Mouse (Mus musculus) MEL (cell line): ENCODE data around the gene Lamc3. TPM values are rescaled to one million over a fixed set of nuclear protein-coding genes. Genes with fewer than 3 reads are reported as not detected.

ENCODE experiments used
- DNase-seq: peaks from one replicate; pipeline ENCODE4 v3.0.0; 2011; ENCODE audit warnings: low read depth, low spot score
- H3K27ac ChIP-seq: 2 replicates; pipeline ENCODE4 v1.5.1; 2012; ENCODE audit warnings: low read depth, mild to moderate bottlenecking, control low read depth, low read length, moderate library complexity; ENCODE audit not compliant: control insufficient read depth
- H3K27me3 ChIP-seq, 2 experiments: fragments of 150-350 bp in 1 of 2; sonication (generic) in 1 of 2; 2 replicates each; pipeline ENCODE4 v1.6.1; 2012; ENCODE audit warnings: low read length in 2 of 2, mild to moderate bottlenecking in 2 of 2, improper control_type of control experiment in 1 of 2, moderate library complexity in 1 of 2; ENCODE audit not compliant: insufficient read depth in 2 of 2, control insufficient read depth in 1 of 2
- H3K36me3 ChIP-seq, 2 experiments: 2 replicates each; pipeline ENCODE4 v1.6.1; 2012 to 2014; ENCODE audit warnings: low read length in 2 of 2, improper control_type of control experiment in 1 of 2, inconsistent platforms in 1 of 2, mild to moderate bottlenecking in 1 of 2; ENCODE audit not compliant: insufficient read depth in 2 of 2, control insufficient read depth in 1 of 2
- H3K4me1 ChIP-seq, 2 experiments: fragments of 150-350 bp in 1 of 2; sonication (generic) in 1 of 2; 2 replicates each; pipeline ENCODE4 v1.6.1; 2012; ENCODE audit warnings: low read length in 2 of 2, improper control_type of control experiment in 1 of 2, mild to moderate bottlenecking in 1 of 2; ENCODE audit not compliant: insufficient read depth in 2 of 2, control insufficient read depth in 1 of 2
- H3K4me3 ChIP-seq, 2 experiments: fragments of 150-350 bp in 1 of 2; sonication (generic) in 1 of 2; 2 replicates each; pipeline ENCODE4 v1.5.1; 2012; ENCODE audit warnings: low read depth in 2 of 2, low read length in 2 of 2, mild to moderate bottlenecking in 2 of 2, moderate library complexity in 2 of 2, control low read depth in 1 of 2, improper control_type of control experiment in 1 of 2; ENCODE audit not compliant: control insufficient read depth in 1 of 2, insufficient read depth in 1 of 2
- H3K79me2 ChIP-seq: 2 replicates; pipeline ENCODE4 v1.6.1; 2012; ENCODE audit warnings: mild to moderate bottlenecking, low read length, moderate library complexity; ENCODE audit not compliant: control insufficient read depth, poor library complexity, insufficient read depth
- H3K9ac ChIP-seq: 2 replicates; pipeline ENCODE4 v1.6.1; 2012; ENCODE audit warnings: low read depth, mild to moderate bottlenecking, control low read depth, low read length, moderate library complexity; ENCODE audit not compliant: control insufficient read depth, poor library complexity, severe bottlenecking
- H3K9me3 ChIP-seq: fragments of 150-350 bp; sonication (generic); replicated peaks from 2 replicates; pipeline ENCODE4 v1.6.1; 2012; ENCODE audit warnings: mild to moderate bottlenecking, low read length, improper control_type of control experiment, moderate library complexity; ENCODE audit not compliant: insufficient read depth
- BHLHE40 ChIP-seq: IDR thresholded peaks from 2 replicates; pipeline ENCODE4 v1.6.1; 2012; ENCODE audit warnings: low read depth, mild to moderate bottlenecking, inconsistent platforms, low read length, improper control_type of control experiment, borderline replicate concordance
- CTCF ChIP-seq, 3 experiments: IDR thresholded peaks in 2 of 3; conservative IDR thresholded peaks in 1 of 3; 2 replicates each; pipeline ENCODE4 v1.5.1; 2011 to 2012; ENCODE audit warnings: low read length in 3 of 3, low read depth in 2 of 3, mild to moderate bottlenecking in 2 of 3, improper control_type of control experiment in 1 of 3, inconsistent platforms in 1 of 3, mixed read lengths in 1 of 3, moderate library complexity in 1 of 3; ENCODE audit not compliant: control insufficient read depth in 1 of 3, insufficient read depth in 1 of 3, poor library complexity in 1 of 3, severe bottlenecking in 1 of 3
- EP300 ChIP-seq, 2 experiments: IDR thresholded peaks; 2 replicates each; pipeline ENCODE4 v1.6.1; 2011; ENCODE audit warnings: improper control_type of control experiment in 2 of 2, low read length in 2 of 2, low read depth in 1 of 2, mild to moderate bottlenecking in 1 of 2
- GABPA ChIP-seq: IDR thresholded peaks from 2 replicates; pipeline ENCODE4 v1.6.1; 2012; ENCODE audit warnings: low read depth, mild to moderate bottlenecking, inconsistent platforms, low read length, improper control_type of control experiment, moderate library complexity
- GATA1 ChIP-seq: IDR thresholded peaks from 2 replicates; pipeline ENCODE4 v1.6.1; 2011; ENCODE audit warnings: low read depth, low read length, improper control_type of control experiment
- HCFC1 ChIP-seq: IDR thresholded peaks from 2 replicates; pipeline ENCODE4 v1.6.1; 2012; ENCODE audit warnings: low read depth, mild to moderate bottlenecking, inconsistent platforms, low read length, improper control_type of control experiment, moderate library complexity
- MAZ ChIP-seq: IDR thresholded peaks from 2 replicates; pipeline ENCODE4 v1.6.1; 2012; ENCODE audit warnings: low read depth, mild to moderate bottlenecking, inconsistent platforms, low read length, improper control_type of control experiment
- MEF2A ChIP-seq: IDR thresholded peaks from 2 replicates; pipeline ENCODE4 v1.6.1; 2014; ENCODE audit warnings: low read depth, mild to moderate bottlenecking, inconsistent platforms, low read length, improper control_type of control experiment; ENCODE audit not compliant: poor library complexity, insufficient replicate concordance, severe bottlenecking; ENCODE audit errors: extremely low read depth
- MXI1 ChIP-seq: IDR thresholded peaks from 2 replicates; pipeline ENCODE4 v1.6.1; 2011; ENCODE audit warnings: mild to moderate bottlenecking, low read depth, low read length, improper control_type of control experiment
- POLR2AphosphoS5 ChIP-seq: IDR thresholded peaks from 2 replicates; pipeline ENCODE4 v1.6.1; 2012; ENCODE audit warnings: low read depth, borderline replicate concordance, mild to moderate bottlenecking, inconsistent platforms, low read length, moderate library complexity, mixed read lengths
- RAD21 ChIP-seq: IDR thresholded peaks from 2 replicates; pipeline ENCODE4 v1.6.1; 2011; ENCODE audit warnings: mild to moderate bottlenecking, low read depth, low read length, improper control_type of control experiment
- RCOR1 ChIP-seq: IDR thresholded peaks from 2 replicates; pipeline ENCODE4 v1.6.1; 2012; ENCODE audit warnings: low read depth, mild to moderate bottlenecking, inconsistent platforms, low read length, improper control_type of control experiment
- SIN3A ChIP-seq: IDR thresholded peaks from 2 replicates; pipeline ENCODE4 v1.6.1; 2012; ENCODE audit warnings: low read length, improper control_type of control experiment, inconsistent platforms
- SMC3 ChIP-seq: IDR thresholded peaks from 2 replicates; pipeline ENCODE4 v1.6.1; 2011; ENCODE audit warnings: low read depth, low read length, improper control_type of control experiment
- TBP ChIP-seq: IDR thresholded peaks from 2 replicates; pipeline ENCODE4 v1.8.0; 2011; ENCODE audit warnings: low read depth, low read length, improper control_type of control experiment
- ZC3H11A ChIP-seq: IDR thresholded peaks from 2 replicates; pipeline ENCODE4 v1.6.1; 2012; ENCODE audit warnings: low read depth, mild to moderate bottlenecking, inconsistent platforms, low read length, improper control_type of control experiment
- ZKSCAN1 ChIP-seq: IDR thresholded peaks from 2 replicates; pipeline ENCODE4 v1.6.1; 2012; ENCODE audit warnings: low read depth, mild to moderate bottlenecking, inconsistent platforms, low read length, improper control_type of control experiment, moderate library complexity
- polyA plus RNA-seq, 2 experiments: library from polyadenylated mRNA; stranded (reverse) in 1 of 2; unstranded in 1 of 2; fragments of >175 nt in 1 of 2; fragments of >200 nt in 1 of 2; gene quantifications; 2 replicates each; pipeline versions ENCODE4 v1.2.1 to v1.2.4; 2012; ENCODE audit warnings: low replicate concordance in 2 of 2, low read depth in 1 of 2; ENCODE audit not compliant: insufficient read length in 2 of 2, insufficient read depth in 1 of 2, missing spikeins in 1 of 2
- total RNA-seq: library from RNA; depleted of rRNA; stranded (reverse); fragments of 300-350 nt; gene quantifications from 2 replicates; pipeline ENCODE4 v1.2.3, GENCODE M21; 2012

Gene Lamc3
- total and polyA plus RNA-seq, 3 experiments: not detected

- DNase-seq: no peak
- no peak overlapping the region for H3K9ac ChIP-seq
Measured at GRCm38 (mm10) chr2:31964191-31964590, 77.1 kb downstream of the Lamc3 start.

GRCm38 (mm10) chr2:31965110-31965509 is 78.0 kb downstream of the Lamc3 start:
- H3K9ac ChIP-seq: no peak overlapping the region
- no peaks in the 10 kb centered on the region for H3K79me2 ChIP-seq
- H3K27ac ChIP-seq: no peak overlapping the region
- no peak for TF ChIP-seq TBP
- TF ChIP-seq MAZ: 0 out of 2 replicates have a peak, but pooled peaks have one; percentile 31
- TF ChIP-seq SMC3: peak; percentile 83
- no peak for TF ChIP-seq SIN3A
- peak; percentile 57; the same call in 1 of the 2 replicates for TF ChIP-seq ZC3H11A
- no peak for TF ChIP-seq GATA1
- peak; percentile 64 for TF ChIP-seq RAD21
- TF ChIP-seq HCFC1: no peak
- TF ChIP-seq EP300 (IDR thresholded peaks at IDR 0.05; ENCODE audit: low read depth in 1 of 2, low read length in 2 of 2): no peak
- TF ChIP-seq GABPA: no peak
- peak; percentile 86 to 89 (median 89) for TF ChIP-seq CTCF (IDR thresholded peaks at IDR 0.05 in 2 of 3, conservative IDR thresholded peaks at IDR 0.05 in 1 of 3; ENCODE audit: control insufficient read depth in 1 of 3, insufficient read depth in 1 of 3, low read depth in 2 of 3, low read length in 3 of 3, poor library complexity in 1 of 3, severe bottlenecking in 1 of 3)
- TF ChIP-seq POLR2AphosphoS5: no peak
- TF ChIP-seq, all 39 proteins: peak for 5
- 0 out of 4 replicates have a peak, but pooled peaks cover 0 to under 1% of the 10 kb centered on the region in 2 experiments for H3K4me1 ChIP-seq
- DNase-seq: peak; percentile 70
- no peaks in the 10 kb centered on the region for H3K9me3 ChIP-seq
- peaks cover 0 to 4% of the 10 kb centered on the region in 2 experiments; a peak in 2 of 4 replicates for H3K27me3 ChIP-seq
- no peaks in the 10 kb centered on the region for H3K36me3 ChIP-seq
- H3K4me3 ChIP-seq: no peak overlapping the region

More at GRCm38 (mm10) chr2:31964191-31964590, 77.1 kb downstream of the Lamc3 start:
- peaks cover 0 to 3% of the 10 kb centered on the region in 2 experiments; a peak in 1 of 4 replicates for H3K4me1 ChIP-seq
- peaks cover 0 to 4% of the 10 kb centered on the region in 2 experiments; a peak in 2 of 4 replicates for H3K27me3 ChIP-seq
- H3K9me3 ChIP-seq: no peaks in the 10 kb centered on the region
- no peaks in the 10 kb centered on the region for H3K36me3 ChIP-seq
- H3K79me2 ChIP-seq: no peaks in the 10 kb centered on the region
- no peak overlapping the region for H3K4me3 ChIP-seq
- TF ChIP-seq MXI1: no peak
- no peak for TF ChIP-seq SMC3
- TF ChIP-seq CTCF (IDR thresholded peaks at IDR 0.05 in 2 of 3, conservative IDR thresholded peaks at IDR 0.05 in 1 of 3; ENCODE audit: control insufficient read depth in 1 of 3, insufficient read depth in 1 of 3, low read depth in 2 of 3, low read length in 3 of 3, poor library complexity in 1 of 3, severe bottlenecking in 1 of 3): no peak
- no peak for TF ChIP-seq GATA1
- no peak for TF ChIP-seq MEF2A
- no peak for TF ChIP-seq BHLHE40
- no peak for TF ChIP-seq ZKSCAN1
- no peak for TF ChIP-seq SIN3A
- no peak for TF ChIP-seq RCOR1
- no peak overlapping the region for H3K27ac ChIP-seq
